In genomic region chr1:93272409-93272821, GRCm38 (mm10) we compare ENCODE assay signal across 8 mouse cellular contexts. TPM values are rescaled to one million over a fixed set of nuclear protein-coding genes. Genes with fewer than 3 reads are reported as not detected.
DNase-seq lines count a peak whose midpoint lies in the region; ATAC-seq lines count a peak whose summit lies in the region.

No protein-coding gene starts in this region.

- H3K9ac ChIP-seq in intestine, embryonic 16.5 days (ENCODE audit: low read depth, low read length): no peak overlapping the region
- no peak overlapping the region for H3K9ac ChIP-seq in midbrain, embryonic 15.5 days

- H3K4me3 ChIP-seq in intestine, embryonic 16.5 days (ENCODE audit: low read length): no peak overlapping the region
- peak overlapping the region; percentile 25 for H3K4me3 ChIP-seq in midbrain, embryonic 15.5 days

- H3K4me2 ChIP-seq in intestine, embryonic 16.5 days (ENCODE audit: low read depth, low read length): 0 out of 2 replicates have a peak overlapping the region, but pooled peaks have one; percentile 5
- peak overlapping the region; percentile 45 for H3K4me2 ChIP-seq in midbrain, embryonic 15.5 days

- whole genome bisulfite sequencing in intestine, embryonic 16.5 days: 4% methylated on average over 16 of the region's 16 CpGs
- 4% methylated on average over 16 of the region's 16 CpGs for WGBS in midbrain, embryonic 15.5 days

- H3K27ac ChIP-seq in intestine, embryonic 16.5 days (ENCODE audit: low read length): no peak overlapping the region
- no peak overlapping the region for H3K27ac ChIP-seq in midbrain, embryonic 15.5 days

- ATAC-seq in CD4-positive, CD25-positive, alpha-beta regulatory T cell, adult 4 months: no peak
- ATAC-seq in intestine, embryonic 16.5 days: peak; percentile 36; the same call in 1 of the 2 replicates
- peak; percentile 65; the same call in 1 of the 2 replicates for ATAC-seq in midbrain, embryonic 15.5 days (replicated peaks)

- no peaks in the 10 kb centered on the region for H3K36me3 ChIP-seq in intestine, embryonic 16.5 days (ENCODE audit: control insufficient read depth, insufficient read depth, low read length)
- no peaks in the 10 kb centered on the region for H3K36me3 ChIP-seq in midbrain, embryonic 15.5 days (replicated peaks)

- no peaks in the 10 kb centered on the region for H3K9me3 ChIP-seq in intestine, embryonic 16.5 days (ENCODE audit: control insufficient read depth, low read length)
- no peaks in the 10 kb centered on the region for H3K9me3 ChIP-seq in midbrain, embryonic 15.5 days

- H3K4me1 ChIP-seq in intestine, embryonic 16.5 days (ENCODE audit: control insufficient read depth, insufficient read depth, low read length): no peaks in the 10 kb centered on the region
- H3K4me1 ChIP-seq in midbrain, embryonic 15.5 days: peaks cover 4% of the 10 kb centered on the region; the same call in 1 of the 2 replicates

- peak; percentile 34 for DNase-seq in CD4-positive, CD25-positive, alpha-beta regulatory T cell, adult 2 months (ENCODE audit: low read depth, low spot score)
- DNase-seq in 416B (ENCODE audit: low read depth): peak; percentile 35
- DNase-seq in embryo, embryonic 10.5 days (ENCODE audit: low spot score): peak; percentile 64
- no peak for DNase-seq in cerebellum, postnatal 25 days
- DNase-seq in layer of hippocampus, postnatal 36 days: no peak

- no peaks in the 10 kb centered on the region for H3K27me3 ChIP-seq in intestine, embryonic 16.5 days (replicated peaks; ENCODE audit: control insufficient read depth, insufficient read depth, low read length)
- H3K27me3 ChIP-seq in midbrain, embryonic 15.5 days (replicated peaks): no peaks in the 10 kb centered on the region

RNA-seq across cellular contexts. Expression of gene Mterf4, which starts 33.3 kb away (rescaled TPM):
- polyA plus RNA-seq in CD4-positive, CD25-positive, alpha-beta regulatory T cell, adult 4 months (2017; shearing (Covaris generic)): 10 to 100 TPM; 22.8 to 25.7 TPM
- 23.8 and 26.6 TPM in 2 replicates for polyA plus RNA-seq in intestine, embryonic 16.5 days (2015; fragmentation: Nextera tagmentation; extraction: Ambion mirVana)
- 34.7 and 38.2 TPM in 2 replicates for polyA plus RNA-seq in midbrain, embryonic 15.5 days (2015; fragmentation: Nextera tagmentation; extraction: Ambion mirVana)
- total RNA-seq in layer of hippocampus, postnatal 36 days (2021): 10 to 100 TPM; 22.2 TPM

RNA-seq across cellular contexts. Expression of gene Sned1, which starts 36.8 kb away (rescaled TPM):
- polyA plus RNA-seq in CD4-positive, CD25-positive, alpha-beta regulatory T cell, adult 4 months (2017; shearing (Covaris generic)): under 1 TPM in 1 of 2 experiments, not detected in 1; 0.13 TPM
- polyA plus RNA-seq in intestine, embryonic 16.5 days (2015; fragmentation: Nextera tagmentation; extraction: Ambion mirVana): 2.3 and 2.6 TPM in 2 replicates
- polyA plus RNA-seq in midbrain, embryonic 15.5 days (2015; fragmentation: Nextera tagmentation; extraction: Ambion mirVana): 8.7 and 12.5 TPM in 2 replicates
- total RNA-seq in layer of hippocampus, postnatal 36 days (2021): 1 to 10 TPM; 4.6 to 8.3 TPM

Comparison
In these comparisons a context has a peak if more than half of its experiments do, and no peak if none do; other contexts are left out.
1. DNase-seq: peak in CD4-positive, CD25-positive, alpha-beta regulatory T cell, adult 2 months (single experiment), 416B (single experiment) and embryo, embryonic 10.5 days (single experiment); none in cerebellum, postnatal 25 days (0 of 2) and layer of hippocampus, postnatal 36 days (0 of 2).